Mouse (Mus musculus) liver, embryonic 12.5 days (tissue): ENCODE measurements around the gene Sema5b. TPM values are rescaled to one million over a fixed set of nuclear protein-coding genes. Genes with fewer than 3 reads are reported as not detected.
A peak's percentile ranks its signal among the peaks of the same experiment; 100 is the strongest.

Source experiments
- ATAC-seq: fragments of 200-750 bp; cut with Nextera tagmentation; 2 replicates; pipeline ENCODE4 v1.8.0; 2017; ENCODE audit warnings: moderate number of reproducible peaks, mild to moderate bottlenecking, moderate library complexity
- H3K27ac ChIP-seq: fragments of 300-500 bp; sonication (generic); 2 replicates; pipeline ENCODE4 v1.5.1; 2016; ENCODE audit warnings: mild to moderate bottlenecking
- H3K27me3 ChIP-seq: fragments of 300-500 bp; sonication (generic); replicated peaks from 2 replicates; pipeline ENCODE4 v1.6.1; 2016; ENCODE audit warnings: mild to moderate bottlenecking, moderate library complexity
- H3K36me3 ChIP-seq: fragments of 300-500 bp; sonication (generic); 2 replicates; pipeline ENCODE4 v1.6.1; 2016; ENCODE audit warnings: mild to moderate bottlenecking, moderate library complexity
- H3K4me1 ChIP-seq: fragments of 300-500 bp; sonication (generic); 2 replicates; pipeline ENCODE4 v1.6.1; 2016
- H3K4me2 ChIP-seq: fragments of 300-500 bp; sonication (generic); 2 replicates; pipeline ENCODE4 v1.6.1; 2016; ENCODE audit warnings: mild to moderate bottlenecking, moderate library complexity
- H3K4me3 ChIP-seq: fragments of 300-500 bp; sonication (generic); 2 replicates; pipeline ENCODE4 v1.5.1; 2016; ENCODE audit warnings: mild to moderate bottlenecking, moderate library complexity
- H3K9ac ChIP-seq: fragments of 300-500 bp; sonication (generic); 2 replicates; pipeline ENCODE4 v1.6.1; 2016; ENCODE audit warnings: mild to moderate bottlenecking, moderate library complexity
- H3K9me3 ChIP-seq: fragments of 300-500 bp; sonication (generic); replicated peaks from 2 replicates; pipeline ENCODE4 v1.6.1; 2016; ENCODE audit warnings: mild to moderate bottlenecking, moderate library complexity
- WGBS: fragments of 180-500 bp; shearing (Covaris S2); methylation state at CpG from one replicate; pipeline ENCODE4 v1.1.7; 2016; ENCODE audit not compliant: insufficient replicate concordance; 5-methylcytosine and 5-hydroxymethylcytosine counted together
- polyA plus RNA-seq: library from polyadenylated mRNA; unstranded; fragments of >200 nt; fragmentation: Nextera tagmentation; extraction: Ambion mirVana; gene quantifications from 2 replicates; pipeline ENCODE4 v1.2.1, GENCODE M21; 2016

The Sema5b gene
- polyA plus RNA-seq, 1 experiment from 2014 or later: 0.17 TPM

GRCm38 (mm10) chr16:35663831-35664414 lies 123.0 kb downstream of the Sema5b start:
- Histone ChIP-seq H3K4me2 (no peak overlapping the region), H3K4me3 (no peak overlapping the region), H3K9ac (no peak overlapping the region), H3K27ac (no peak overlapping the region), H3K4me1 (no peaks in the 10 kb centered on the region), H3K27me3 (peaks cover 54% of the 10 kb centered on the region), H3K9me3 (no peaks in the 10 kb centered on the region), H3K36me3 (no peaks in the 10 kb centered on the region)
- no peak for ATAC-seq
- 78% methylated on average over 9 of the region's 9 CpGs for WGBS

- H3K4me3 ChIP-seq: no peak overlapping the region
- H3K27me3 ChIP-seq: peaks cover 47% of the 10 kb centered on the region
- ATAC-seq: no peak
- no peaks in the 10 kb centered on the region for H3K4me1 ChIP-seq
- H3K9ac ChIP-seq: no peak overlapping the region
- no peaks in the 10 kb centered on the region for H3K36me3 ChIP-seq
- WGBS: 65% methylated on average over 4 of the region's 4 CpGs
- no peak overlapping the region for H3K4me2 ChIP-seq
- no peak overlapping the region for H3K27ac ChIP-seq
- no peaks in the 10 kb centered on the region for H3K9me3 ChIP-seq
Measured at GRCm38 (mm10) chr16:35664847-35665246, 123.9 kb downstream of the Sema5b start.

GRCm38 (mm10) chr16:35677511-35678113 lies 136.7 kb downstream of the Sema5b start:
- Histone ChIP-seq H3K4me1 (peaks cover 20% of the 10 kb centered on the region), H3K9me3 (no peaks in the 10 kb centered on the region)
- ATAC-seq: peak; percentile 87

GRCm38 (mm10) chr16:35678476-35678875 lies 137.5 kb downstream of the Sema5b start:
- Histone ChIP-seq H3K4me1 (peaks cover 20% of the 10 kb centered on the region), H3K4me3 (no peak overlapping the region), H3K9me3 (no peaks in the 10 kb centered on the region), H3K36me3 (no peaks in the 10 kb centered on the region), H3K27ac (no peak overlapping the region), H3K4me2 (0 out of 2 replicates have a peak overlapping the region, but pooled peaks have one; percentile 21), H3K9ac (no peak overlapping the region), H3K27me3 (peaks cover 14% of the 10 kb centered on the region)
- 16% methylated on average over 3 of the region's 3 CpGs for WGBS
- no peak for ATAC-seq

More at GRCm38 (mm10) chr16:35677511-35678113, 136.7 kb downstream of the Sema5b start:
- WGBS: 23% methylated on average over 8 of the region's 8 CpGs
- Histone ChIP-seq H3K9ac (no peak overlapping the region), H3K36me3 (no peaks in the 10 kb centered on the region), H3K4me2 (peak overlapping the region; percentile 23; the same call in 1 of the 2 replicates), H3K27me3 (peaks cover 14% of the 10 kb centered on the region), H3K4me3 (no peak overlapping the region), H3K27ac (no peak overlapping the region)

GRCm38 (mm10) chr16:35681327-35682108 lies 140.6 kb downstream of the Sema5b start:
- Histone ChIP-seq H3K9me3 (no peaks in the 10 kb centered on the region), H3K9ac (no peak overlapping the region), H3K4me3 (no peak overlapping the region), H3K4me2 (no peak overlapping the region), H3K27ac (no peak overlapping the region), H3K4me1 (peaks cover 18% of the 10 kb centered on the region), H3K36me3 (no peaks in the 10 kb centered on the region), H3K27me3 (peaks cover 14% of the 10 kb centered on the region)
- no peak for ATAC-seq
- WGBS: 73% methylated on average over 17 of the region's 17 CpGs

- Histone ChIP-seq H3K27ac (no peak overlapping the region), H3K4me3 (no peak overlapping the region), H3K4me2 (no peak overlapping the region), H3K4me1 (no peaks in the 10 kb centered on the region), H3K9ac (no peak overlapping the region), H3K27me3 (peaks cover 17% of the 10 kb centered on the region), H3K9me3 (no peaks in the 10 kb centered on the region), H3K36me3 (no peaks in the 10 kb centered on the region)
- ATAC-seq: no peak
- WGBS: 74% methylated on average over 13 of the region's 13 CpGs
Measured at GRCm38 (mm10) chr16:35685027-35685426, 144.1 kb downstream of the Sema5b start.

GRCm38 (mm10) chr16:35686491-35686890 lies 145.5 kb downstream of the Sema5b start:
- H3K27me3 ChIP-seq: peaks cover 11% of the 10 kb centered on the region

GRCm38 (mm10) chr16:35691606-35692005 lies 150.7 kb downstream of the Sema5b start:
- Histone ChIP-seq H3K36me3 (peaks cover 12% of the 10 kb centered on the region), H3K9ac (no peak overlapping the region), H3K4me3 (no peak overlapping the region), H3K9me3 (no peaks in the 10 kb centered on the region), H3K27ac (no peak overlapping the region), H3K4me2 (no peak overlapping the region), H3K4me1 (no peaks in the 10 kb centered on the region), H3K27me3 (peaks cover 6% of the 10 kb centered on the region; the same call in 1 of the 2 replicates)
- ATAC-seq: no peak
- 88% methylated on average over 7 of the region's 7 CpGs for WGBS

More at GRCm38 (mm10) chr16:35686491-35686890, 145.5 kb downstream of the Sema5b start:
- no peak for ATAC-seq
- Histone ChIP-seq H3K4me2 (no peak overlapping the region), H3K4me3 (no peak overlapping the region), H3K36me3 (no peaks in the 10 kb centered on the region), H3K4me1 (no peaks in the 10 kb centered on the region), H3K9me3 (no peaks in the 10 kb centered on the region), H3K27ac (no peak overlapping the region), H3K9ac (no peak overlapping the region)
- WGBS: 75% methylated on average over 7 of the region's 7 CpGs

GRCm38 (mm10) chr16:35694250-35694846 lies 153.4 kb downstream of the Sema5b start:
- WGBS: 85% methylated on average over 13 of the region's 13 CpGs
- ATAC-seq: no peak
- peaks cover 25% of the 10 kb centered on the region for H3K36me3 ChIP-seq
- H3K27ac ChIP-seq: no peak overlapping the region
- no peaks in the 10 kb centered on the region for H3K4me1 ChIP-seq
- H3K9me3 ChIP-seq: no peaks in the 10 kb centered on the region
- H3K4me2 ChIP-seq: no peak overlapping the region
- no peak overlapping the region for H3K9ac ChIP-seq
- no peaks in the 10 kb centered on the region for H3K27me3 ChIP-seq
- no peak overlapping the region for H3K4me3 ChIP-seq

GRCm38 (mm10) chr16:35696103-35696502 lies 155.2 kb downstream of the Sema5b start:
- Histone ChIP-seq H3K27me3 (no peaks in the 10 kb centered on the region), H3K27ac (no peak overlapping the region), H3K4me2 (no peak overlapping the region), H3K9me3 (no peaks in the 10 kb centered on the region), H3K4me3 (no peak overlapping the region), H3K4me1 (no peaks in the 10 kb centered on the region), H3K9ac (no peak overlapping the region), H3K36me3 (peaks cover 25% of the 10 kb centered on the region)
- ATAC-seq: no peak
- 64% methylated on average over 2 of the region's 2 CpGs for WGBS

GRCm38 (mm10) chr16:35701823-35702222 lies 160.9 kb downstream of the Sema5b start:
- WGBS: 80% methylated on average over 11 of the region's 11 CpGs
- Histone ChIP-seq H3K4me1 (no peaks in the 10 kb centered on the region), H3K4me3 (no peak overlapping the region), H3K9ac (no peak overlapping the region), H3K36me3 (peaks cover 32% of the 10 kb centered on the region), H3K9me3 (no peaks in the 10 kb centered on the region), H3K27me3 (no peaks in the 10 kb centered on the region), H3K27ac (no peak overlapping the region), H3K4me2 (no peak overlapping the region)
- no peak for ATAC-seq
